Mouse (Mus musculus): ENCODE results near the gene Dock3. TPM values are rescaled to one million over a fixed set of nuclear protein-coding genes. Genes with fewer than 3 reads are reported as not detected.

Gene Dock3
- polyA plus RNA-seq, 1 experiment = 0.45 TPM

DNA sequence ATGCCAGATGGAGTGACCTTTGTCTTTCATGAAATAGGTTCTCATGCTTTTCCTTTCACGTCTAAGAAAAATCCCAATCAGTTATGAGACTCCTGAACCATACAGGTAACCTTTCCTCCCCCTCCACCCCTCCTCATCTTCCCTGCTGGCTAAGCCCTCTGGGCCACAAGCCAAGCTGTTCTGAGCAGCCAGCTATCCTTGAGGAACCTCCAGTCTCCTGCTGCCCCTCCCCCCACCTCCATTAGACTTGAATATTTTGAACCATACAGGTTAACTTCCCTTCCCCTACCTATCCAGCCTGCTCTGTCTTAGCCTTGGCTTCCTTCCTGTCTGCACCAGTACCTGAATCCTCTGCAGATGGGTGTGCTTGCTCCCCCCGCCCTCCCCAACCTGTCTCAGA lies 204.1 kb downstream of the Dock3 start:
- H3K4me3 ChIP-seq (ENCODE audit: insufficient read depth, low read depth, low read length) = no peak overlapping the region
- TF ChIP-seq CTCF (conservative IDR thresholded peaks at IDR 0.05; ENCODE audit: insufficient read depth, insufficient read length, low read depth, low read length) (no peak), POLR2A (IDR thresholded peaks at IDR 0.05; ENCODE audit: low read depth, low read length) (no peak)
- H3K4me1 ChIP-seq (ENCODE audit: control insufficient read depth, insufficient read depth, low read length) = no peaks in the 10 kb centered on the region
- H3K36me3 ChIP-seq (ENCODE audit: control insufficient read depth, insufficient read depth, low read length) = no peaks in the 10 kb centered on the region
- H3K27me3 ChIP-seq (replicated peaks; ENCODE audit: control insufficient read depth, insufficient read depth, low read length) = no peaks in the 10 kb centered on the region; the same call in 1 of the 2 replicates
- WGBS = 63% methylated on average over 2 of the region's 2 CpGs
- H3K27ac ChIP-seq (ENCODE audit: insufficient read depth, low read depth, low read length) = no peak overlapping the region
- DNase-seq = no peak

DNA sequence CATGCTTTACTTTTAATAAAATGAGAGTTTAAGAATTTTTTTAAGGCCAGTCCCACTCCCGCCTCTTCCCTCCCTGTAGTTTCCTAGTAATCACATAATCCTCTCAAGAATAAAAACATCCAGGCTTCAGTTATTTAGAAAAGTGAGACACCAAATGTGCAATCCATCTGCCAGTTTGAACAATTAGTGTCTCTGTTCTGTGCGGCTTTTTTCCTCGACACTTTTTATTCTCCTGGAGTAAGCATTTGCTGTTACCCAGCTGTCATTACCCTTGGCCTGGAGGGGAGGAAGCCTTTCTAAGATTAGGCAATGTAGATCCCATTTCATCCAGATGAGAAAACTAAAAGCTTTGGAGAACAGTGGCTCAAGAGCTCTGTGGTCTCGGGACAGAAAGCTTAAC lies 221.9 kb downstream of the Dock3 start:
- no peak for DNase-seq
- H3K36me3 ChIP-seq (ENCODE audit: control insufficient read depth, insufficient read depth, low read length) = no peaks in the 10 kb centered on the region
- no peak overlapping the region for H3K4me3 ChIP-seq (ENCODE audit: insufficient read depth, low read depth, low read length)
- H3K27me3 ChIP-seq (replicated peaks; ENCODE audit: control insufficient read depth, insufficient read depth, low read length) = no peaks in the 10 kb centered on the region
- 79% methylated on average over 4 of the region's 4 CpGs for WGBS
- no peak for TF ChIP-seq POLR2A (IDR thresholded peaks at IDR 0.05; ENCODE audit: low read depth, low read length)
- TF ChIP-seq CTCF (conservative IDR thresholded peaks at IDR 0.05; ENCODE audit: insufficient read depth, insufficient read length, low read depth, low read length) = no peak
- no peak overlapping the region for H3K27ac ChIP-seq (ENCODE audit: insufficient read depth, low read depth, low read length)
- H3K4me1 ChIP-seq (ENCODE audit: control insufficient read depth, insufficient read depth, low read length) = no peaks in the 10 kb centered on the region

GRCm38 (mm10) chr9:107003187-107003586 lies 228.5 kb downstream of the Dock3 start:
- no peaks in the 10 kb centered on the region for H3K36me3 ChIP-seq (ENCODE audit: control insufficient read depth, insufficient read depth, low read length)
- no peaks in the 10 kb centered on the region for H3K27me3 ChIP-seq (replicated peaks; ENCODE audit: control insufficient read depth, insufficient read depth, low read length)
- 89% methylated on average over 2 of the region's 2 CpGs for WGBS
- TF ChIP-seq POLR2A (IDR thresholded peaks at IDR 0.05; ENCODE audit: low read depth, low read length) (no peak), CTCF (conservative IDR thresholded peaks at IDR 0.05; ENCODE audit: insufficient read depth, insufficient read length, low read depth, low read length) (no peak)
- H3K27ac ChIP-seq (ENCODE audit: insufficient read depth, low read depth, low read length) = no peak overlapping the region
- no peak for DNase-seq
- H3K4me3 ChIP-seq (ENCODE audit: insufficient read depth, low read depth, low read length) = no peak overlapping the region
- no peaks in the 10 kb centered on the region for H3K4me1 ChIP-seq (ENCODE audit: control insufficient read depth, insufficient read depth, low read length)

GRCm38 (mm10) chr9:106970742-106971141 lies 261.0 kb downstream of the Dock3 start:
- TF ChIP-seq CTCF (conservative IDR thresholded peaks at IDR 0.05; ENCODE audit: insufficient read depth, insufficient read length, low read depth, low read length) (no peak), POLR2A (IDR thresholded peaks at IDR 0.05; ENCODE audit: low read depth, low read length) (no peak)
- 56% methylated on average over 3 of the region's 3 CpGs for WGBS
- Histone ChIP-seq H3K27me3 (replicated peaks; ENCODE audit: control insufficient read depth, insufficient read depth, low read length) (no peaks in the 10 kb centered on the region), H3K36me3 (ENCODE audit: control insufficient read depth, insufficient read depth, low read length) (no peaks in the 10 kb centered on the region), H3K4me3 (ENCODE audit: insufficient read depth, low read depth, low read length) (no peak overlapping the region), H3K27ac (ENCODE audit: insufficient read depth, low read depth, low read length) (no peak overlapping the region), H3K4me1 (ENCODE audit: control insufficient read depth, insufficient read depth, low read length) (no peaks in the 10 kb centered on the region)
- peak; percentile 9 for DNase-seq

- Histone ChIP-seq H3K4me3 (ENCODE audit: insufficient read depth, low read depth, low read length) (no peak overlapping the region), H3K36me3 (ENCODE audit: control insufficient read depth, insufficient read depth, low read length) (no peaks in the 10 kb centered on the region), H3K27ac (ENCODE audit: insufficient read depth, low read depth, low read length) (no peak overlapping the region), H3K4me1 (ENCODE audit: control insufficient read depth, insufficient read depth, low read length) (no peaks in the 10 kb centered on the region), H3K27me3 (replicated peaks; ENCODE audit: control insufficient read depth, insufficient read depth, low read length) (no peaks in the 10 kb centered on the region)
- no peak for TF ChIP-seq POLR2A (IDR thresholded peaks at IDR 0.05; ENCODE audit: low read depth, low read length)
- peak; percentile 5 for DNase-seq
- 79% methylated on average over 1 of the region's 1 CpGs for WGBS
These were observed 273.3 kb downstream of the Dock3 start for GRCm38 (mm10) chr9:106958452-106958851.

DNA sequence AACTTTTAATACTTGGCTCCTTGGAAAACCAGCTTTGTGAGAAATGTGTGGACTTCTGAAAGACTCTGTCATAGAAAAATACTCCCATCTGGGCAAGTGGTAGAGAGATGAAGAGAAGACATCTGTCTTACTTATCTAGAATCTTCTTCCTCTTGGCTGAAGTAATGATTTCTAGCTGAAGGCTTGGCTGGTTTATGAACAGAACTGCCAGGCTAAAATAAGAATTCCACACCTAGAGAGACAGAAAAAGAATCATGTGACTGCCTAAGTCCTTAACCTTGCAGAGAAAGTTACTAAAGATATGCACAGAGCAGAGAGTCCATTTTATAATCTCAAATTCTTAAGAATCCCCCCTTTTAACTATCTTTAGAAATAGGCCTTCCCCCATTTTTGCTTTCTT lies 276.2 kb downstream of the Dock3 start:
- no peak for DNase-seq
- Histone ChIP-seq H3K4me1 (ENCODE audit: control insufficient read depth, insufficient read depth, low read length) (no peaks in the 10 kb centered on the region), H3K4me3 (ENCODE audit: insufficient read depth, low read depth, low read length) (no peak overlapping the region), H3K27me3 (replicated peaks; ENCODE audit: control insufficient read depth, insufficient read depth, low read length) (no peaks in the 10 kb centered on the region), H3K36me3 (ENCODE audit: control insufficient read depth, insufficient read depth, low read length) (no peaks in the 10 kb centered on the region), H3K27ac (ENCODE audit: insufficient read depth, low read depth, low read length) (no peak overlapping the region)
- no peak for TF ChIP-seq CTCF (conservative IDR thresholded peaks at IDR 0.05; ENCODE audit: insufficient read depth, insufficient read length, low read depth, low read length)
- no peak for TF ChIP-seq POLR2A (IDR thresholded peaks at IDR 0.05; ENCODE audit: low read depth, low read length)

DNA sequence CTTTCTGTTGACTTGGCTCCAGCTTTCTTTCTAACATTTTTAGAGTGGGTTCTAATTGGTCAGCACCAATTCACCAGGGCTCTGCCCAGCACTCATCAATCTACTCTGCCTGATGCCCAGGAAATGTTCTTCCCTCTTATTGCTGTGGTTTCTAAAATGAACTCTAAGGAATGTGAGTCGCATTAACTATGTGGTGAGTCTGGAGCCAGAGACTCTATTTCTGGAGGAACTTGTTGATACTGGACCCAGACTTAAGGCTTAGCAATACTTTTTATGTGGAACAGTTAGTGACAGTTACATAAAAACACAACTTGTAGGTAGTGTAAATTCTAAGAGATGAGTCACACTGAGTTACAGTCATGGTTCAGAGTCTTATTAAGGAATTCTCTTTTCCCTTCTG lies 296.7 kb downstream of the Dock3 start:
- no peak for DNase-seq
- no peak for TF ChIP-seq CTCF (conservative IDR thresholded peaks at IDR 0.05; ENCODE audit: insufficient read depth, insufficient read length, low read depth, low read length)
- no peaks in the 10 kb centered on the region for H3K4me1 ChIP-seq (ENCODE audit: control insufficient read depth, insufficient read depth, low read length)
- no peaks in the 10 kb centered on the region for H3K36me3 ChIP-seq (ENCODE audit: control insufficient read depth, insufficient read depth, low read length)
- no peak overlapping the region for H3K27ac ChIP-seq (ENCODE audit: insufficient read depth, low read depth, low read length)
- no peaks in the 10 kb centered on the region for H3K27me3 ChIP-seq (replicated peaks; ENCODE audit: control insufficient read depth, insufficient read depth, low read length)
- 75% methylated on average over 1 of the region's 1 CpGs for WGBS
- H3K4me3 ChIP-seq (ENCODE audit: insufficient read depth, low read depth, low read length) = no peak overlapping the region

GRCm38 (mm10) chr9:106914878-106915277 lies 316.8 kb downstream of the Dock3 start:
- H3K27ac ChIP-seq (ENCODE audit: insufficient read depth, low read depth, low read length) = no peak overlapping the region
- no peaks in the 10 kb centered on the region for H3K36me3 ChIP-seq (ENCODE audit: control insufficient read depth, insufficient read depth, low read length)
- no peak for DNase-seq
- TF ChIP-seq POLR2A (IDR thresholded peaks at IDR 0.05; ENCODE audit: low read depth, low read length) (no peak), CTCF (conservative IDR thresholded peaks at IDR 0.05; ENCODE audit: insufficient read depth, insufficient read length, low read depth, low read length) (no peak)
- H3K4me3 ChIP-seq (ENCODE audit: insufficient read depth, low read depth, low read length) = no peak overlapping the region
- H3K4me1 ChIP-seq (ENCODE audit: control insufficient read depth, insufficient read depth, low read length) = no peaks in the 10 kb centered on the region
- H3K27me3 ChIP-seq (replicated peaks; ENCODE audit: control insufficient read depth, insufficient read depth, low read length) = no peaks in the 10 kb centered on the region
- 87% methylated on average over 6 of the region's 6 CpGs for WGBS
